Mouse (Mus musculus): ENCODE measurements around the gene Tead4.

Tead4 gene

DNA sequence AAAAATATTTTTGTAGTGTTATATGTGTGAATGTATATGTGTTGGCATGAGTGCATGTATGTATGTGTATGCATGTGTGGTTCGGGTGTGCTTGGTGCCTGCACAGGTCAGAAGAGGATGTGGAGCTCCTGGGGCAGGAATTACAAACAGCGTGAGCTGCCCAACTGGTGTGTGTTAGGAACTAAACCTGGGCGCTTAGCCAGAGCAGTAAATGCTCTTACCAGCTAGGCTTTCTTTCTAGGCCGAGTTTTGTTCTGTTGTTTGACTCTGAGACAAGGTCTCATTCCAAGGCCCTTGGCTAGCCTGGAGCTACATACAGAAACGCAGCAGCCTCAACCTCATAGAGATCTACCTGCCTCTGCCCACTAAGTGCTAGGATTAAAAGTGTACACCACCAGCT lies 9.3 kb downstream of the Tead4 start:
- DNase-seq (ENCODE audit: low spot score in 2 of 2): no peak

DNA sequence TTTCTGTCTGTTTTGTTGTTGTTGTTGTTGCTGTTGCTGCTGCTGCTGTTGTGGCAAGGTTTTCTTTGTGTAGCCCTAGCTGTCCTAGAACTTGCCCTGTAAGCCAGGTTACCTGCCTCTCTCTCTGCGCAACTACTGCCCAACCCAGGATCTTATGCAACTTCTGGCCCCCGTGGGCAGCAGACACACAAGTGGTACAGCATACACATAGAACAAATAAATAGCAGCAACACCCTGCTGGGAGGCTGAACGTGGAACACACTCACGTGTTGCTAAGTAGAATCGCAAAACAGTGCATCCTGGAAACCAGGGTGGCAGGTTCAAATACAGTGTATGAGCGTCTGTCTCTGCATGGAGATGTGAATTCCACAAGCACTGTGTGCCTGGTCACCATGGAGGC lies 11.9 kb downstream of the Tead4 start:
- DNase-seq (ENCODE audit: low spot score in 2 of 2): no peak

DNA sequence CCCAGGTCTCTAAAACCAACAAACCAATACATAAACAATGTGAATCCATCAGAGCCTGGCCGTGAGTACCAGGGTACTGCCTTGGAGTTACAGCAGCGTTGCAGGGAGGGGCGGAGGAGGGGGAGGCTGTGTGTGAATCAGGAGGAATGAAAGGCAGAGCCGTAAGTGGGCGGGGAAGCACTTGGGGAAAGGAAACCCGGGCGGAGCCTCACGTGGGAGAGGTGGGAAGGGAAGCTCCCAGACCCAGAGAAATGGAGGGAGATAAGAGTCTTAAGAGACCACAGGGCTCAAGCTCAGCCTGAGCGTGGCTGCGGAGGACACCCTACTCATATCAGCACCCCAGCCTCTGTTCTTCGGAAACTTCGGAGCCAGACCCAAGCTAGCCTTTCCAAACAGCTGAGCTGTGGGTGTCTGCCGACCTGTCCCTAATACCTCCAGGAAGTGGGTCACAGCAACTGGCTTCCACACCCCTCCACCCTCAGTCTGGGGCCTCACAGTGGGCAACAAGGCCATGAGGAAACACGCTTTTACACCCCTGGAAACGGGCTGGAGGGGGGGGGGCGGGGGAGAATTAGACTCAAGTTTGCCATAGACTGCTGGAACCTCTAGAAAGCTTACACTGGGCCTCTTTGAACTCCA lies 14.7 kb downstream of the Tead4 start:
- peak; percentile 6 to 38 for DNase-seq (ENCODE audit: low spot score in 2 of 2)

DNA sequence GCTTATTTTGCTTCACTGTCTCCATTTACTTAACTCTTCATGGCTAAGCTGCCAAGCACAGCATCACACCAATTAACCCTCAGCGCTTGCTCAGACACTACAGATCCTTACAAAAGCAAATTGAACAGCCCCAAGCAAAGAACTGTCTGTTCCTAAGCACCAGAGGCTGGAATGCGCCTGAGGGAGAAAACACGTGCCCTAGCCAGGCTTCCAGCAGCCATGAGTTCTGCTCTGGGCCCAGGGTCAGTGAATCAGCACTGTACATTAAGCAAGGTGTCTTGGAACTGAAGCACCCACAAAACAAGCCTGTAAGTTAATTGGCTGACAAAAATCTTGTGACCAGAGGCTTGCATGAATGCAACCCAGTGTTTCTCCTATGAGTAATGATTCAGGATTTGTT lies 18.5 kb downstream of the Tead4 start:
- no peak for DNase-seq (ENCODE audit: low spot score in 2 of 2)

DNA sequence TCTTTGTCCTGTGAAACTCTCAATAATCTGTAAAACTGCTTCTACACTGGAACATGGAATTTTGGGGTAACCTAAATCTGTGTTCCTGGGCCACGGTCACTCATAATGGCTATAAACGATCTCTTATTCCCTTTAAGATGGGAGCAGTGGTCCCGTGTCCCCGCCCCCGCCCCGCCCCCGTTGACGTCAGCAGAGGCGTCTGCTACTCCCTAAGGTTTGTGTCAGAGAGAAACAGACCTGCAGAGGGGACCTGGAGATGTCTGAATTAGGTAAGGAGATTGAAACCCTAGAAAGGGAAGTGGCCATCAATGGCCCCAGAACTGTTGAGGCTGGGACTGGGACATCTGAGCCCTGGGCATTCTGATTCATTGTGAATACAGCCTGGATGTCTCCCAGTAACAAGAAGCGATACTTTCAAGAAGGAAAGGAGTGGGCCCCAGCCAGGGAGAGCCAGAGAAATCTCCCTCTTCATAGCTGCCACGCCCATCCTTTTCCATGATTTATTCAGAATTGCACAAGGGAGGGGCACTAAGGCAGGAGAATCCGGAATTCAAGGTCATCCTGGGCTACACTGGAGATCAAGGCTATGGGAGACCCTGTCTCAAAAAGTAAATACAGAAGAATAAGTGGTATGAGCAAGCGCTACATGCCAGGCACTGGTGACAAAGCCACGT lies 20.0 kb downstream of the Tead4 start:
- no peak for DNase-seq (ENCODE audit: low spot score in 2 of 2)

DNA sequence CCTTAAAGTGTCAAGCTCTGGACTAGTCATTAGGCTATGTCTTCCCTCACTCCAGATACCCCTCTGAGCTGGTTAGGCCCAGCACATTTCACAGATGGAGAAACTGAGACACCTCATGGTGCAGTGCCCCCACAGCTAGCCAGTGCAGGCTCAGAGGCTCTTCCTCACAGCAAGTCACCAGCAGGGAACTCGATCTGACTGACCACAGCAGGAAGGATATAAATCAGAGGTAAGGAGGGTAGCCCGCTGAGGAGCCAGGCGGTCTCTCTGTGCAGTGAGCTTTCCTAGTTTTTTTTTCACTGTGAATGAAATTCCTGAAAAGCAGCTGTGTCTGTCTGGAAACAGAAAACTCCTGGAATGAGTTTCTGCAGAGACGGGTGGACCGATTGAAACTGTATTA lies 21.0 kb downstream of the Tead4 start:
- no peak for DNase-seq (ENCODE audit: low spot score in 2 of 2)

DNA sequence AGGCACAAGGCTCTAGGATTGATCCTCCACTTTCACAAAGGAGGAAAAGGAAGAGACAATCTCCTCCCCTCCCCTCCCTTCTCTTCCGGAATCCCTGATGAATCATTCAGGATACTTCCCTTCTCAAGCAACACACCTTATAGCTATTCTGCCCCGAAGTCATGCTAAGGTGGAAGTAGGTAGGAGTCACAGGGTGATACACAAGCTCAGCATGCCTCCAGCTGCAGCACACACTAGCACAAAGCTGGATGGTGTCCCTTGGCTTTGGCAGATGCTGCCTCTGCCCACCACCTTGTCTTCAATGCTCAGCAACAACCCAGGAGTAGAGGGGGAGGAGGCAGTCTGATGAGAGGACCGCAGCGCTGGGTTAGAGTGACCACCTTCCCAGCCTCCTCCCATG lies 21.5 kb downstream of the Tead4 start:
- no peak for DNase-seq (ENCODE audit: low spot score in 2 of 2)

DNA sequence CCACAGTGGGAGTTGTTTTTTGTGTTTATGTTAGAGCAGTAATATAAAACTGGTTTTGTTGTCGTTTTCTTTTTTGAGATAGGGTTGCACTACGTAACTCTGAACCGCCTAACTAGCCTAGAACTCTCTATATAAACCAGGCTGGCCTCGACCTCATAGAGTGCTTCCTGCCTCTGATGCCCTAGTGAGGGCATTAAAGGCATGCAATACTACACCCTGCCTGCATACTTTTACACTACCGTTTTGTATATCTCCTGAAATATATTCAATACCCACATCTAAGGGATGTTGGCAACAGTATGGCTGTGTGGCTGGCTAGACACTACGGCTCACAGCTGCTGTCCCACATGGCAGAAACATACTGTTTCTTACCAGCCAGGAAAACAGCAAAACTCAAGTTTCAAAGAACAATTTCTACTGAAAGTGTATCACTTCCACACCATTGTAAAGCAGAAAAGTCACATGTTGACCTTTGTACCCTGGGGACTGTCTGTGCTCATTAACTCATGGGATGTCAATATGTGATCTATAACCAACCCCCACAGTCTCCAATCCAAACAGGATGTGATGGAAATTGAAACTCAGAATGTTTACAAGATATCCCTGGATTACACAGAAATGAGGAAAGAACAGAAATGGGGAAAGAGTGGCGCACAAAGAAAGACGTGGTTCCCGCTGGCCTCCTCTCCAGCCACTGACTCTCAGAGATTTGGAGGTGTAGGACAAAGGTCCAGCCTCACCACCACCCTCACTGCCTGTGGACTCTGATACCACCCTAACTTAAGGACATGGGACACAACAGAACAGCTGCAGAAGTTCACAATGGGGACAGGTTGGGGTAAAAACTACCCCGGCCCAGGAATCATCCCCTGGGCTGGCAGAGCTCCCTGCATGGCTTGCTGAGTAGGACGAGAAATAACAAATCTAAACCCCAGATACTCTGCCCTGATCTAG lies 23.2 kb downstream of the Tead4 start:
- no peak for DNase-seq (ENCODE audit: low spot score in 2 of 2)

DNA sequence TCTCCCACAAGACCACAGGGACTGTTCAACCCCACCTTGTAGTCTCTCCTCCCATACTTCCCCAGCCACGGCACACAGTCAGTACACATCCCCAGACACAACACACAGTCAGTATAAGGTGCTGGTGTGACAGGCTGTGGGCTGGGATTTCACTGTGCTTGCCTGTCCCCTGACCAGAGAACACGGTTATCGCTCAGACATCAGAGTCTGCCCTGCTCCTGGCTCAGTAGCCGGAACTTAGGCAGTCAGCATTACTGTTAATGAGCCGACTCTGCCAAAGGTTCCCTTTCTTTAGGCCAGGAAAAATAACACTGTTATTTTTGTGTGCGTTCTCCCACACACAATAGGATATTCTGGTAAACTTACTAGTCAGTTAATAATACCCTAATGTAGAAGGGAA lies 24.3 kb downstream of the Tead4 start:
- DNase-seq (ENCODE audit: low spot score in 2 of 2): no peak

DNA sequence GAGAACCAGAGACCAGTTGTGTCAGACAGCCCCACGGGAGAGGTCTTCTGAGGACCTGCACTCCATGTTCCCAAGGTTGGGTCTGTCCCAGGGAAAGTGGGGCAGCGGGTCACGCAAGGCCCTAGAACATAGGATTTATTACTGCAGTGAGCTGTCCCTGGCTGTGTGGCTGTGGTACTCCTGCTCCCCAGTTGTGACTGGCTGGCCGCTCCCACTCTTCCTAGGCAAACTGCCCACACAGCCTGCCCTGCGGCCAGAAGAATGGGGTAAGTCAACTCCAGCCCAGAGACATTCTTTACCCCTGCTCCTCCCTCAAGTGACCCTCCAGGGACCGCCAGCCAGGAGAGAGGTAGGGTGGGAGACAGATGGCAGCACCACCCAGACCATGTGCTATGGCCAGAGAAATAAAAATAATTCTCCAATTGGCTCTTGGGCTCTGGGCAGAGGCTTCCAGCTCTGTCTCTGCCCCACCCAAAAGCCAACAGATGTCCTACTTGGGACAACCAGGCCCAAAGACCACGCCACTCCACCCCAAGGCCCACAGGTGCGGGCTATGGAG lies 25.0 kb downstream of the Tead4 start:
- no peak for DNase-seq (ENCODE audit: low spot score in 2 of 2)

DNA sequence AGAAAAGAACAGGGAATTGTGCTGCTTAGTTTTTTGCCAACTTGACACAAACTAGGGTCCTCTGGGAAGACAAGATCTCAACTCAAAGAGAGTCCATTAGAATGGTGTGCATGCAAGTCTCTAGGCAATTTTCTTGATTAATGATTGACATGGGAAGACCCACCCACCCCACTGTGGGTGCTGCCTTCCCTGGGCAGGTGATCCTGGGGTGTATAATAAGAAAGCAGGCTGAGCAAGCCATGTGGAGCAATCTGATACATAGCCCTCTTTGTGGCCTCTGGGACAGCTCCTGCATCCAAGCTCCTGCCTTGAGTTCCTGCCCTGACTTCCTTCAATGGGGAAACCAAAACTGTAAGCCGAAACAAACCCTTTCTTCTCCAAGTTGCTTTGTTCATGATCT lies 27.1 kb downstream of the Tead4 start:
- no peak for DNase-seq (ENCODE audit: low spot score in 2 of 2)

DNA sequence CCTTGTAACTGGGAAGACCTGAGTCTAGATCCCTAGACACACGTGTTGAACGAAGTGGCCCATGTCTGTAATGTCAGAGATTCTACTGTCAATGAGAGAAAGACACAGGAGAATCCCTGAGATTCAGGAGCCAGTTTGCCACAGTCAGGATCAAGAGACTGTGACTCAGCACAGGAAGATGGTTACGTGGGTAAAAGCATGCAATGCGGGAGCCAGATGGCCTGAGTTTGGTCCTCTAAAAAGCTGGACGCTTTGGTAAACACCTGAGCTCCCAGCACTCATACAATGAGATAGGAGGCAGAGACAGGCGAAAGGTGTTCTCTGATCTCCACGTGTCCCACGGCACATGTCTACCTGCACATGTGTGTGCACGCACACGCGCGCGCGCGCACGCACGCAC lies 27.9 kb downstream of the Tead4 start:
- no peak for DNase-seq (ENCODE audit: low spot score in 2 of 2)

DNA sequence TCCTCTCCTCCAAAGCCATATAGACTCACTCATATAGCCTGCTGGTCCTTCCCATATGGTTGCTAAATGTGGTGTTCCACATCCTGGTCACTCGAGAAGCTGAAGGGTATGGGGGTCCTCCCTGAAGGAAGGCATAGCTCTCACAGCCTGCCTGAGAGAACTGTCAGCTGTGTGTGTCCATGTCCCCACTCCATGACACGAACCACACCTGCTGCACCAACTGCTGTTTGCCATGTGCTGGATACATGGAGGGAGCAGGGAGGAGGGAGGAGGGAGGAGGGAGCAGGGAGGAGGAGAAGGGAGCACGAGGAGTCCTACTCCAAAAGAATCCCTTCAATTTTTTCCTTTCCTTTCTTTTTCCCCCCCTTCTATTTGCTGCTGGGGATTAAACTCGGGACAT lies 30.8 kb downstream of the Tead4 start:
- DNase-seq (ENCODE audit: low spot score in 2 of 2): no peak

DNA sequence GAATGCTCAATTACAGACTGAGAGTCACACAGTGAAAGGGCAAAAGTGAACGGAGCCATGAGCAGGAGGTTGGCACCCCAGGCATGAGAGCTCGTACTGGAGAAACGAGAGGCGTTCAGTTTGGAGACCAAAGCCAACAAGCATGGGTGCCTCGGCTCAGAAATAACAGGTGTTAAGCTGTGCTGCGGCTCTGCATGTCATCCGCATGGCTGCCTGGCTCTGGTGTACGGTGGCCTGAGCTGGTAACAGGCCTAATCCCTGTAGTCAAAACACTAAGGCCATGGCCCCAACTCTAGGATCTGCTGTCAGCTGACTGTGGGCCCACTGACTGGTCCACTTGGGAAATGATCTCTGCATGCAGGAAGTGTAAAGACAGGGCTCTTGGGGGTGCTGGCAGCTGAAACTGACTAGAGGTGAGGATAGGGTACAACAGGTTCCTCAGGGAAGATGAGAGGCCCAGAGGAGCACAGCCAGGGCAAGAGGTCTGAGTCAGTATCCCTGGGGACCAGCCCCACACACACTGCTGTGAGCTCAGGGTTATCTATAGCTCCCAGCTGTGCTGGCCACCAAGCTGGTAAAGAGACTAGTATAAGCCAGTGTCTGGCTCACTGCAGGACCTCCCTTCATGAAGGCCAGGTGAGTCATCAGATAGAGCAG lies 35.6 kb downstream of the Tead4 start:
- no peak for DNase-seq (ENCODE audit: low spot score in 2 of 2)

DNA sequence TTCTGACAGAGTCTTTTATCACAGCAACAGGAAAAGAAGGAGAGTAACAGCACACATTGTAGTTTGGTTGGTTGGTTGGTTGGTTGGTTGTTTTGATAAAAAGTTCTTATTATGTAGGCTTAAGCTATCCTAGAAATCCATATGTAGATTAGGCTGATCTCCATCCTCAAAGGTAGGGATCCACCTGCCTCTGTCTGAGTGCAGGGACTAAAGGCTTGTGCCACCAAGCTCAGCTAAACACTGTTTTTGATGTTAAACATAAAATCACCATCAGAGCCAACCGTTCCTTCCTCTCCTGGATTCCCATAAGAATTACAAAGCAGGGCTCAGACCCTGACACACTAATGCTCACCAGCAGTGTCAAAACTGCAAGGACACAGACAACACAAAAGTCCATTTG lies 39.1 kb downstream of the Tead4 start:
- no peak for DNase-seq (ENCODE audit: low spot score in 2 of 2)

DNA sequence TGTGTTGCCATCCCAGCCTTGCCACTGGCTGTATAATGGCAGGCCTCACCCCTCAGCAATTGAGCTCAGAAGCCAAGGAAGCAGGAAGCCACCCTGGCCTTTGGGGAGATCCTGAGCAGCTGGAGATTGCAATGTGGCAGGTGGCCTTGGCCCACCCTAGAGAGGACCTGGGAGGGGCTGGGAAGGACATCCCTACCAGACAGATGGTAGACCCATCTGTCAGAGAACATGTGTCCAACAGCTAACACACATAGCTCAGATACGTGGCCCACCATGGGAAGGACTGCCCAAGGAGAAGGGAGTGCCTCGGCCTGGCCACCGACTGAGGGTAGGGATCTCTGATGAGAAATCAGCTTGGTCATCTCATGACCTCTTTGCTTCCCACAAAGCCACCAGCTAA lies 41.4 kb downstream of the Tead4 start:
- DNase-seq (ENCODE audit: low spot score in 2 of 2): no peak

DNA sequence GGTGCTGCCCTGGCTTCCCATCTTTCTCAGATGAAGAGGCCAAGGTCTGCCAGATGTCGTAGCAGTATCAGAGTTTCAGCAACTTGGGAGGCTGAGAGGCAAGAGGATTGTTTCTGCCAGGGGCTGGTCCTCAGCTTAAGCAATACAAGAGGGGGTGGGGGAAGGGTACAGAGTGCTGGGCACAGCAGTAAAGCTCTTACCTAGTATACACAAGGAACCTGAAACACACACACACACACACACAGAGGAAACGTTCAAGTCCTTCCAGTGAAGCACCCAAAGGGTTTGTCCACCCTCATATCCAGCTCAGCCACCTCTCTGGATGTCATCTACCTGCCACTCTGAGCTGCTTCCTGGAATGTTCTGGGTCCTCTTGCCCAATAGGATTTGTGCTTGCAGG lies 44.7 kb downstream of the Tead4 start:
- no peak for DNase-seq (ENCODE audit: low spot score in 2 of 2)

DNA sequence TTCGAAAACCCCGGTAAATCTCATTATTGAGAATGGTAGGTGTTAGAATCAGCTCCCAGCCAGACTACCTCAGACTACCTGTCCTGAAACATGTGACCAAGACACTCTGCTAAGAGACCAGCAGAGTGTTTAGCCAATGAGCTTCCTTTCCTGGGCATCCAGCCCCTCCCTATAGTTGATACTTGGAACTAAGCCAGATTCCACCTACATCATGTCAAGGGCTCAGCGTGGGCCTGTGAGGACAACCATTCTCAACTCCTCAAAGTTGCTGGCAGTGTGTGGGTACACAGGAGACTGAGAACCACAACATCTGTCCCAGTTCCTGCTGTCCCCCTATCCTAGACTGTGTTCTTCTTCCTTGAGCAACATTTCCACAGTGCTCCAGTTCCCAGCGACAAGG lies 45.3 kb downstream of the Tead4 start:
- peak in 1 of 2 experiments; percentile 7 for DNase-seq (ENCODE audit: low spot score in 2 of 2)

DNA sequence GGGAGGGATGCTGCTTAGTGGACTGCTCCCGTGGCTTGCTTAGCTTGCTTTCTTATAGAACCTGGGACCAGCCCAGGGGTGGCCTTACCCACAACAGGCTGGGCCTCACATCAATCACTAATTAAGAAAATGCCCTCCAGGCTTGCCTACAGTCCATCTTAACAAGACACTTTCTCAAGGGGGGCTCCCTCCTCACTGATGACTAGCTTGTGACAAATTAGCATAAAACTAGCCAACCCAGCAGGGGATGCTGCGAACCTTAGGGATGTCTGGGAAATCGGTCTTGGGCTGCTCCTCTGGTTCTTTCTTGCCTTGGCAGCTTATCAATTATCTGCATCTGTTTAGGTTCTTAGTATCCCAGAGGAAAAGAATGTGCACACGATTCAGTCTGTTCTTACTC lies 46.1 kb downstream of the Tead4 start:
- DNase-seq (ENCODE audit: low spot score in 2 of 2): no peak

DNA sequence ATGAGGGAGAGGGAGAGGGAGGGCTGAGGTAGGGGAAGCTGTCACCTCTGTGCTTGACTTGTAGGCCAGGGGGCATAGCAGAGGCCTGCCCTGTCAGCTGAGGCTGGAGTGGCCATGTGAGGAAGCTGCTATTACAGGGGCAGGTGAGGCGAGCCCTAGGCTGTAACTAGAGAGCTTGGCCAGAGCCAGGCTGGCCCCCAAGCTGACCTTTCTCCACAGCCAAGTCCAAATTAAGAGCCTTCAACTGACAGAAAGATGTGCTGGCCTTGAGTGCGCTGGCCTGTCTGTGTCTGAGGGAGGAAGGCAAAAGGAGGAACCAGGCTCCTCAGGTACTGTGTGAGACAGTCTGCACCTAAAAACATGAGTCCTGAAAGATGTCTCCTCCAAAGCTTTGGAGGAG lies 47.5 kb downstream of the Tead4 start:
- no peak for DNase-seq (ENCODE audit: low spot score in 2 of 2)

DNA sequence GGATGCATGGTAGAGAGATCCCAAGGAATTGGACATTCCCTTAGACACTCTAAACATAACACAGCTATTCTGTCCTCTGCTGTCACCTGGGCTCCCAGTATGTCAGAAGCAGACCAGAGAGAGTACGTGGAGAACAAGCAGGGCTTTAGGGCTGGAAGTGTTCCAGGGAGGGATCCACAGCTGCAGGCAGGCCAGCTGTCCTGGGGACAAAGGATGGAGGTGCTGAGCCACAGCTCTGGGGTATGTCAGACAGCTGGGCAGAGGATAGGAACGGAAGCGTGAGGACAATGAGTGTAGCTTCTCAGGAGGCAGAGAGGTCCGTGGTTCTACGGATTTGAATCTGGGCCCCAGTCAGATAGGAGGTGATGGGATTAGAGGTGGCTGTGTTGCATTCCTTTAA lies 50.0 kb downstream of the Tead4 start:
- no peak for DNase-seq (ENCODE audit: low spot score in 2 of 2)

All from left cerebral cortex, adult 9 months (tissue).